Mouse (Mus musculus): ENCODE measurements at regions not wholly inside any gene's neighbourhood (a gene's known extent, or its start where the extent isn't known, plus 50 kb on each side); places are given as distances from the start of the nearest gene placed in this dataset.
A peak's percentile ranks its signal among the peaks of the same experiment; 100 is the strongest.

DNA sequence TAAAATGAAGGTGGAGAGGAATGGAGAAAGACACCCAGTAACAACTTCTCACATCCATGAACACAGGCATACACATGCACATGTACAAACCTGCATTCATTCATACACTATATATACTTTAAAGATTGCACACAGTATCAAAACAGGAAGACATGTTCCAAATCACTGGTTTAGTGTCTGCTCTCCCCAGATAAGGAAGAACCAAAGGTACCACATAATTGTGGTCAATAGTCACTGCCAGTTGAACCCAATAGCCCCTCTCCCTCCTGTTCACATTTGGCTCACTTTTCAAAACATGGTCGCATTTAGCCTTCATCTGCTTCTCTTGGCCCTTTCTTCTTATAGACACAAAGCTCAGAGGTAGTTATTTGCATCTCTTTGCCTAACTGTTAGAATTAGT, 95.0 kb downstream of the Mycn start:
- Histone ChIP-seq H3K4me3 (replicated peaks; ENCODE audit: low read length) (no peak overlapping the region), H3K4me1 (ENCODE audit: control insufficient read depth, insufficient read depth, low read length) (no peaks in the 10 kb centered on the region), H3K27ac (ENCODE audit: low read length) (no peak overlapping the region), H3K27me3 (ENCODE audit: control insufficient read depth, insufficient read depth, low read length) (no peaks in the 10 kb centered on the region), H3K9ac (ENCODE audit: low read length) (no peak overlapping the region), H3K4me2 (ENCODE audit: low read depth, low read length) (no peak overlapping the region), H3K9me3 (replicated peaks; ENCODE audit: control insufficient read depth, low read length) (no peaks in the 10 kb centered on the region), H3K36me3 (ENCODE audit: control insufficient read depth, insufficient read depth, low read length) (no peaks in the 10 kb centered on the region)
- WGBS = 81% methylated on average over 1 of the region's 1 CpGs
- ATAC-seq (ENCODE audit: insufficient read depth, low FRiP score) = no peak

DNA sequence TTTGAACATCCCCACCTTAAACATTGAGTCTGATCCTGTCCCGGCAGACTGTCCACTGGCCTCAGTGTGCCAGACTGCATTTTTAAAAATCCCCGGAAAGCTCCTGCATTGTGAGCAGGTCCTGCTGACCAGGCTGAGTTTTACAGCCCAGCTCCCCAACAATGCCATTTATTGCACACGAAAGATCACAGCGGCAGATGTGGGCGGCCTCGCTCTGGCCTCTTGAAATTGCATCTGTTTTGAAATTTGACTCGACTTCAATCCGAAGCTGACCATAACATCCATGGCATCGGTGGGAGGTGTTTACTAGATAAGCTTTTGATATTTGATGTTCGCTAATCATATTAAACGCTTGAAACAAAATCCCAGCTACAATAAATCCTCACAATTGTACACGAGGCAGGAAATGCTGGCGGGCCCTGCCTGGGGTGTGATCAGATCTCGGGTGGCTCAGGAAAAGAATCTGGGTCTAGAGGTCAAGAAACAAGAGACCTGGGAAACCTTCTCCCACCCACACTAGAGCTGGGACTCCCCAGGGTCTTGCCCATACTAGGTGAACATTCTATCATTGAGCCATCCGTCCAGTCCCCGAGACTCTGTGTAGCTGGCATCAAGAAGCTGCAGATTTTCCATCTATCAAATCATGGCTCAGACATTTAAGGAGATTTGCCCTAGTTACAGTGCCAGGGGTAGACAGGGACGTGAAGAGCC, 99.3 kb downstream of the Mycn start:
- no peaks in the 10 kb centered on the region for H3K9me3 ChIP-seq (replicated peaks; ENCODE audit: control insufficient read depth, low read length)
- H3K9ac ChIP-seq (ENCODE audit: low read length) = no peak overlapping the region
- no peak for ATAC-seq (ENCODE audit: insufficient read depth, low FRiP score)
- no peak overlapping the region for H3K4me2 ChIP-seq (ENCODE audit: low read depth, low read length)
- no peak overlapping the region for H3K27ac ChIP-seq (ENCODE audit: low read length)
- WGBS = 54% methylated on average over 17 of the region's 17 CpGs
- H3K27me3 ChIP-seq (ENCODE audit: control insufficient read depth, insufficient read depth, low read length) = no peaks in the 10 kb centered on the region
- H3K4me3 ChIP-seq (replicated peaks; ENCODE audit: low read length) = no peak overlapping the region
- peaks cover 6% of the 10 kb centered on the region for H3K4me1 ChIP-seq (ENCODE audit: control insufficient read depth, insufficient read depth, low read length)
- H3K36me3 ChIP-seq (ENCODE audit: control insufficient read depth, insufficient read depth, low read length) = no peaks in the 10 kb centered on the region

DNA sequence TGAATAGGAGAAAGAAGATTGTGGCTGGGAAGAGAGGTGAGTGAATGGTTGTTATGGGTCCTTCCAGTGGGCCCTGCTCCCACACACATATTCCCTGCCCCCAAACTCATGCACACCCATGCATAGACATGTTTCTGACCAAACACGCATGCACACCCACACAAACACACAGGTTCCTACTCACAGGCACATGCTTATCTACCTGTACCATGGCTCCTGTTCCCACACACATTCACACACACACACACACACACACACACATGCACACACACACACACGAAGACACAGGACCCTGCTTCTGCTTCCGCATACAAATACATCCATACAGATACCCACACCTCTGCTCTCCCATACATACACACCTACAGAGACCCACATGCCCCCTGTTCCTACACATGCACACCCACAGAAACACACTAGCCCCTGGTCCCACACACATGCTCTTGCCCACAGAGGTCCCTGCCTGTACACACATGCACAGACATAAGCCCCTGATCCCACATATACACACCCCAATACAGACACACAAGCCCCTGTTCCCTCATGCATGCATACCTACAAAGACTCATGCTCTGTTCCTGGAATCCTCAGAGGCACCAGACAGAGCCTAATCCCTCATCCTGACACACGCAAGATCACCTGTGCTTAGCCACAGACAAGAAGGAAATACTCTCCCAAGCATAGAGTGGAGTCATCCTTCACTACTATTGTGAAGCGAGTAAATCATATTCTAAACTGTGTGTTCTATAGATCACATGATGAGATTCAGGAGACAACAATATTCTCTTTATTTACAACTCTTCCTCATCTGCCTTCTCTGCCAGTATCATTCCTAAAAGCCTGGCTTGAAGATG, 100.1 kb downstream of the Mycn start:
- Histone ChIP-seq H3K4me3 (replicated peaks; ENCODE audit: low read length) (no peak overlapping the region), H3K36me3 (ENCODE audit: control insufficient read depth, insufficient read depth, low read length) (no peaks in the 10 kb centered on the region), H3K4me1 (ENCODE audit: control insufficient read depth, insufficient read depth, low read length) (peaks cover 6% of the 10 kb centered on the region), H3K27ac (ENCODE audit: low read length) (no peak overlapping the region), H3K9ac (ENCODE audit: low read length) (no peak overlapping the region), H3K27me3 (ENCODE audit: control insufficient read depth, insufficient read depth, low read length) (no peaks in the 10 kb centered on the region), H3K4me2 (ENCODE audit: low read depth, low read length) (no peak overlapping the region), H3K9me3 (replicated peaks; ENCODE audit: control insufficient read depth, low read length) (no peaks in the 10 kb centered on the region)
- ATAC-seq (ENCODE audit: insufficient read depth, low FRiP score) = no peak
- 80% methylated on average over 5 of the region's 5 CpGs for WGBS

DNA sequence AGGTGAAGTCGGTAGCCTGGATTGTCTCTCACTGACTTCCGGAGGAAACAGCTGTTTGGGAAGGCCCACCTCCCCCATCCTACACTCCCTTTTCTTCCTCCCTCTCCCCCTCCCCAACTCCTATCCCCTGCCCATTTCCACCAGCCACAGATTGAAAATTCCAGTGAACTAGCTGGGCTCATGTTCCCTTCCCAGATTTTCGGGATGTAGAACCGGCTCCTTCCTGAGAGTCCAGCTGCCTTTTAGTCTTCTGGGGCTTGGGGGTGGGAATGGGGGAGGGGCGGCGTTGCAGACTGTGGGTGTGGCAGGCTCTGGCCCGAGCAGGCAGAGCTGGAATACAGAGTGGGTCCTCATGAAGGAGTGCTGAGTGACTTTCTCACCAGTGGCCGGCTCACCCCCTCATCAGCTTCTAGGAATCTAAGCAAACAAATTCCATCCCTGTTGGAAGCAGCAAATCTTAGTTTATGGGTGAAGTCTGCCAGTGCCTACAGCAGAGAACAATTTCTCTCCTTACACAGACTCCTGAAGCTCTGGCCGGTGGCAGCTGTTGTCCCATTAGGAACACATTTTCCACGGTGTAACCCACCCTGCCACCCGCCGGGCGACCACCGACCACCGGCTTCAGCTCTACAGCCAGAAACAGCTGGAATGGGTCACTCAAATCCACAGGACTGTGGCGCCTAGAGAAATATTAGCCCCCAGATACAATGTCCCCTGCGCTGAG, 100.9 kb downstream of the Mycn start:
- WGBS = 19% methylated on average over 17 of the region's 17 CpGs
- peak overlapping the region; percentile 27; the same call in 1 of the 2 replicates for H3K27ac ChIP-seq (ENCODE audit: low read length)
- no peak for ATAC-seq (ENCODE audit: insufficient read depth, low FRiP score)

DNA sequence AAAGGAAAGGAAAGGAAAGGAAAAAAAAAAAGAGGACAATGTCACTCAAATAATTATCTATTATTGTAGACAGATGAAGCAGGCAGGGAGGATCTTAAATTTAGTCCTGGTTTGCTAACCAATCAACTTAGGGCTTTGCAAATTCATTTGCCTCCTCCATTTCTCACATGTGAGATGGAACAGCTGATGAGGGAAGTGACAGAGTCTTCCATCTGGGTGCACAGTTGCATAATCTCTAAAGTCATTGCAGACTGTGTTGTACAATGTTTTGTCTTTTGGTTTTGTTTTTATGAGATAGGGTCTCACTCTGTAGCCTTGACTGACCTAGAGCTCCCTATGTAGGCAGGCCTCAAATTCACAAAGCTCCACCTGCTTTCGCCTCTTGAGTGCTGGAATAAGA, 103.9 kb downstream of the Mycn start:
- Histone ChIP-seq H3K36me3 (ENCODE audit: control insufficient read depth, insufficient read depth, low read length) (no peaks in the 10 kb centered on the region), H3K4me1 (ENCODE audit: control insufficient read depth, insufficient read depth, low read length) (peaks cover 6% of the 10 kb centered on the region), H3K27ac (ENCODE audit: low read length) (no peak overlapping the region), H3K9ac (ENCODE audit: low read length) (no peak overlapping the region), H3K4me3 (replicated peaks; ENCODE audit: low read length) (no peak overlapping the region), H3K4me2 (ENCODE audit: low read depth, low read length) (no peak overlapping the region), H3K9me3 (replicated peaks; ENCODE audit: control insufficient read depth, low read length) (no peaks in the 10 kb centered on the region), H3K27me3 (ENCODE audit: control insufficient read depth, insufficient read depth, low read length) (no peaks in the 10 kb centered on the region)
- no peak for ATAC-seq (ENCODE audit: insufficient read depth, low FRiP score)
- 78% methylated on average over 1 of the region's 1 CpGs for WGBS

More for the DNA sequence above, 100.9 kb downstream of the Mycn start:
- H3K27me3 ChIP-seq (ENCODE audit: control insufficient read depth, insufficient read depth, low read length) = no peaks in the 10 kb centered on the region
- peaks cover 6% of the 10 kb centered on the region for H3K4me1 ChIP-seq (ENCODE audit: control insufficient read depth, insufficient read depth, low read length)
- H3K4me3 ChIP-seq (replicated peaks; ENCODE audit: low read length) = peak overlapping the region; percentile 31
- peak overlapping the region; percentile 38 for H3K9ac ChIP-seq (ENCODE audit: low read length)
- no peaks in the 10 kb centered on the region for H3K36me3 ChIP-seq (ENCODE audit: control insufficient read depth, insufficient read depth, low read length)
- peak overlapping the region; percentile 55 for H3K4me2 ChIP-seq (ENCODE audit: low read depth, low read length)
- H3K9me3 ChIP-seq (replicated peaks; ENCODE audit: control insufficient read depth, low read length) = no peaks in the 10 kb centered on the region

GRCm38 (mm10) chr12:12827821-12828641, 113.7 kb downstream of the Mycn start:
- Histone ChIP-seq H3K36me3 (ENCODE audit: control insufficient read depth, insufficient read depth, low read length) (no peaks in the 10 kb centered on the region), H3K27ac (ENCODE audit: low read length) (no peak overlapping the region), H3K9me3 (replicated peaks; ENCODE audit: control insufficient read depth, low read length) (no peaks in the 10 kb centered on the region; the same call in 1 of the 2 replicates), H3K4me2 (ENCODE audit: low read depth, low read length) (peak overlapping the region; percentile 20; the same call in 1 of the 2 replicates), H3K4me3 (replicated peaks; ENCODE audit: low read length) (no peak overlapping the region), H3K27me3 (ENCODE audit: control insufficient read depth, insufficient read depth, low read length) (no peaks in the 10 kb centered on the region), H3K9ac (ENCODE audit: low read length) (no peak overlapping the region), H3K4me1 (ENCODE audit: control insufficient read depth, insufficient read depth, low read length) (peaks cover 10% of the 10 kb centered on the region; the same call in 1 of the 2 replicates)
- WGBS = 56% methylated on average over 13 of the region's 13 CpGs
- ATAC-seq (ENCODE audit: insufficient read depth, low FRiP score) = no peak

- no peaks in the 10 kb centered on the region for H3K9me3 ChIP-seq (replicated peaks; ENCODE audit: control insufficient read depth, low read length)
- 38% methylated on average over 9 of the region's 9 CpGs for WGBS
- ATAC-seq (ENCODE audit: insufficient read depth, low FRiP score) = peak; percentile 66; the same call in 1 of the 2 replicates
- no peak overlapping the region for H3K27ac ChIP-seq (ENCODE audit: low read length)
- H3K4me2 ChIP-seq (ENCODE audit: low read depth, low read length) = peak overlapping the region; percentile 20; the same call in 1 of the 2 replicates
- peaks cover 10% of the 10 kb centered on the region; the same call in 1 of the 2 replicates for H3K4me1 ChIP-seq (ENCODE audit: control insufficient read depth, insufficient read depth, low read length)
- H3K4me3 ChIP-seq (replicated peaks; ENCODE audit: low read length) = no peak overlapping the region
- H3K36me3 ChIP-seq (ENCODE audit: control insufficient read depth, insufficient read depth, low read length) = no peaks in the 10 kb centered on the region
- H3K9ac ChIP-seq (ENCODE audit: low read length) = no peak overlapping the region; the same call in 1 of the 2 replicates
- no peaks in the 10 kb centered on the region for H3K27me3 ChIP-seq (ENCODE audit: control insufficient read depth, insufficient read depth, low read length)
Observed at GRCm38 (mm10) chr12:12827379-12827778, 114.3 kb downstream of the Mycn start.

DNA sequence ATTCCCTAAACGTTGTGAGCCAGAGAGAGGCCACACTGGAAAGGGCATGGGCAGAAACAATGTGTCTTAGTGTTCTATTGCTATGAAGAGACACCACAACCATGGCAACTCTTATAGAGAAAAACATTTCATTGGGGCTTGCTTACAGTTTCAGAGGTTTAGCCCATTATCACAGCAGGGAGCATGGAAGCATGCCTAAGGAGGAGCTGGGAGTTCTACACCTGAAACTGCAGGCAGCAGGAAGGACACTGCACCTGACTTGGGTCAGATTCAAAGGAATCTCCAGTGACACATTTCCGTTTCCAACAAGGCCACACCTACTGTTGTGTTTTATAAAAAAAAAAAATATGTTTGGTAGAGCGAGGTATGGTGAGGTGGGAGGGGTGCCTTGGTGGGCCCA, 115.3 kb downstream of the Mycn start:
- Histone ChIP-seq H3K27ac (ENCODE audit: low read length) (no peak overlapping the region), H3K36me3 (ENCODE audit: control insufficient read depth, insufficient read depth, low read length) (no peaks in the 10 kb centered on the region), H3K4me1 (ENCODE audit: control insufficient read depth, insufficient read depth, low read length) (peaks cover 10% of the 10 kb centered on the region; the same call in 1 of the 2 replicates), H3K9ac (ENCODE audit: low read length) (no peak overlapping the region), H3K9me3 (replicated peaks; ENCODE audit: control insufficient read depth, low read length) (no peaks in the 10 kb centered on the region), H3K27me3 (ENCODE audit: control insufficient read depth, insufficient read depth, low read length) (no peaks in the 10 kb centered on the region), H3K4me2 (ENCODE audit: low read depth, low read length) (no peak overlapping the region), H3K4me3 (replicated peaks; ENCODE audit: low read length) (no peak overlapping the region)
- ATAC-seq (ENCODE audit: insufficient read depth, low FRiP score) = no peak
- WGBS = 67% methylated on average over 3 of the region's 3 CpGs

Measured in stomach, embryonic 16.5 days (tissue).